Mouse (Mus musculus) embryonic facial prominence, embryonic 13.5 days (tissue): ENCODE measurements around the gene Cplx3. TPM values are rescaled to one million over a fixed set of nuclear protein-coding genes. Genes with fewer than 3 reads are reported as not detected.

Source experiments
- ATAC-seq: fragments of 200-750 bp; cut with Nextera tagmentation; 2 replicates; pipeline ENCODE4 v1.8.0; 2017; ENCODE audit warnings: low read depth; ENCODE audit not compliant: insufficient number of reproducible peaks, insufficient read depth, low FRiP score, low TSS enrichment
- H3K27ac ChIP-seq: fragments of 300-500 bp; sonication (generic); 2 replicates; pipeline ENCODE4 v1.5.1; 2015; ENCODE audit warnings: moderate library complexity, mild to moderate bottlenecking, inconsistent platforms
- H3K27me3 ChIP-seq: fragments of 300-500 bp; sonication (generic); 2 replicates; pipeline ENCODE4 v1.6.1; 2015; ENCODE audit warnings: mild to moderate bottlenecking, inconsistent platforms
- H3K36me3 ChIP-seq: fragments of 300-500 bp; sonication (generic); 2 replicates; pipeline ENCODE4 v1.6.1; 2015; ENCODE audit warnings: mild to moderate bottlenecking, inconsistent platforms
- H3K4me1 ChIP-seq: fragments of 300-500 bp; sonication (generic); 2 replicates; pipeline ENCODE4 v1.6.1; 2015; ENCODE audit warnings: inconsistent platforms
- H3K4me2 ChIP-seq: fragments of 300-500 bp; sonication (generic); 2 replicates; pipeline ENCODE4 v1.6.1; 2015; ENCODE audit warnings: moderate library complexity, mild to moderate bottlenecking, inconsistent platforms
- H3K4me3 ChIP-seq: fragments of 300-500 bp; sonication (generic); 2 replicates; pipeline ENCODE4 v1.5.1; 2015; ENCODE audit warnings: mild to moderate bottlenecking, inconsistent platforms
- H3K9ac ChIP-seq: fragments of 300-500 bp; sonication (generic); 2 replicates; pipeline ENCODE4 v1.6.1; 2015; ENCODE audit warnings: mild to moderate bottlenecking, inconsistent platforms
- H3K9me3 ChIP-seq: fragments of 300-500 bp; sonication (generic); 2 replicates; pipeline ENCODE4 v1.6.1; 2016; ENCODE audit warnings: inconsistent platforms
- WGBS: fragments of 180-500 bp; shearing (Covaris S2); methylation state at CpG from one replicate; pipeline ENCODE4 v1.1.7; 2015; ENCODE audit warnings: mixed read lengths; 5-methylcytosine and 5-hydroxymethylcytosine counted together
- polyA plus RNA-seq: library from polyadenylated mRNA; unstranded; fragments of >200 nt; fragmentation: Nextera tagmentation; extraction: Ambion mirVana; gene quantifications from 2 replicates; pipeline ENCODE4 v1.2.1, GENCODE M21; 2015

Cplx3 gene
- polyA plus RNA-seq, 1 experiment from 2014 or later, result not detected

- peaks cover 30% of the 10 kb centered on the region for H3K4me1 ChIP-seq
- H3K4me3 ChIP-seq, result no peak overlapping the region
- no peak for ATAC-seq
- H3K27me3 ChIP-seq, result no peaks in the 10 kb centered on the region
- WGBS, result 30% methylated on average over 10 of the region's 10 CpGs
- H3K9ac ChIP-seq, result peak overlapping the region; percentile 40; the same call in 1 of the 2 replicates
- H3K36me3 ChIP-seq, result peaks cover 26% of the 10 kb centered on the region
- H3K9me3 ChIP-seq, result no peaks in the 10 kb centered on the region
- H3K4me2 ChIP-seq, result no peak overlapping the region
- H3K27ac ChIP-seq, result peak overlapping the region; percentile 69
Measured at GRCm38 (mm10) chr9:57565741-57566221, 40.3 kb downstream of the Cplx3 start.

- ATAC-seq, result no peak
- no peak overlapping the region for H3K9ac ChIP-seq
- no peaks in the 10 kb centered on the region for H3K9me3 ChIP-seq
- no peaks in the 10 kb centered on the region for H3K27me3 ChIP-seq
- H3K4me3 ChIP-seq, result no peak overlapping the region
- H3K4me2 ChIP-seq, result no peak overlapping the region
- H3K27ac ChIP-seq, result no peak overlapping the region
- peaks cover 20% of the 10 kb centered on the region for H3K36me3 ChIP-seq
- 90% methylated on average over 6 of the region's 6 CpGs for WGBS
- H3K4me1 ChIP-seq, result peaks cover 34% of the 10 kb centered on the region
Measured at GRCm38 (mm10) chr9:57564609-57565008, 41.5 kb downstream of the Cplx3 start.

- Histone ChIP-seq H3K4me3 (no peak overlapping the region), H3K27ac (no peak overlapping the region), H3K36me3 (peaks cover 3% of the 10 kb centered on the region), H3K9ac (peak overlapping the region; percentile 44; the same call in 1 of the 2 replicates), H3K4me2 (no peak overlapping the region), H3K9me3 (no peaks in the 10 kb centered on the region), H3K4me1 (peaks cover 34% of the 10 kb centered on the region), H3K27me3 (no peaks in the 10 kb centered on the region; the same call in 1 of the 2 replicates)
- no peak for ATAC-seq
- 69% methylated on average over 4 of the region's 4 CpGs for WGBS
Measured at GRCm38 (mm10) chr9:57562896-57563372, 43.1 kb downstream of the Cplx3 start.

GRCm38 (mm10) chr9:57561711-57562099 lies 44.4 kb downstream of the Cplx3 start:
- WGBS, result 82% methylated on average over 13 of the region's 13 CpGs
- no peak for ATAC-seq
- no peaks in the 10 kb centered on the region for H3K9me3 ChIP-seq
- no peaks in the 10 kb centered on the region for H3K36me3 ChIP-seq
- H3K27ac ChIP-seq, result no peak overlapping the region
- H3K4me1 ChIP-seq, result peaks cover 34% of the 10 kb centered on the region
- no peaks in the 10 kb centered on the region; the same call in 1 of the 2 replicates for H3K27me3 ChIP-seq
- H3K4me3 ChIP-seq, result peak overlapping the region; percentile 69
- H3K4me2 ChIP-seq, result peak overlapping the region; percentile 84
- peak overlapping the region; percentile 84 for H3K9ac ChIP-seq

GRCm38 (mm10) chr9:57560861-57561710 lies 45.0 kb downstream of the Cplx3 start, which contains the start of gene Scamp2:
Scamp2 (plus strand) TSS chr9:57560943.
- peak within 1 kb of the TSS; percentile 69 for H3K4me3 ChIP-seq
- H3K9me3 ChIP-seq, result no peaks in the 10 kb centered on the region
- no peaks in the 10 kb centered on the region for H3K36me3 ChIP-seq
- H3K27me3 ChIP-seq, result no peaks in the 10 kb centered on the region; the same call in 1 of the 2 replicates
- WGBS, result under 1% methylated on average over 37 of the region's 37 CpGs
- peak within 1 kb of the TSS; percentile 84 for H3K4me2 ChIP-seq
- H3K27ac ChIP-seq, result peak within 1 kb of the TSS; percentile 77; the same call in 1 of the 2 replicates
- H3K4me1 ChIP-seq, result peaks cover 33% of the 10 kb centered on the region
- ATAC-seq, result peak; percentile 98
- peak within 1 kb of the TSS; percentile 84 for H3K9ac ChIP-seq

- Histone ChIP-seq H3K27ac (0 out of 2 replicates have a peak overlapping the region, but pooled peaks have one; percentile 18), H3K4me3 (peak overlapping the region; percentile 69)
- WGBS, result 28% methylated on average over 7 of the region's 7 CpGs
Measured at GRCm38 (mm10) chr9:57560263-57560662, 45.8 kb downstream of the Cplx3 start.

GRCm38 (mm10) chr9:57559568-57559967 lies 46.5 kb downstream of the Cplx3 start:
- Histone ChIP-seq H3K27me3 (no peaks in the 10 kb centered on the region; the same call in 1 of the 2 replicates), H3K4me1 (peaks cover 26% of the 10 kb centered on the region), H3K4me2 (no peak overlapping the region), H3K9me3 (no peaks in the 10 kb centered on the region), H3K4me3 (no peak overlapping the region), H3K9ac (no peak overlapping the region), H3K36me3 (no peaks in the 10 kb centered on the region), H3K27ac (no peak overlapping the region)
- ATAC-seq, result no peak
- 62% methylated on average over 2 of the region's 2 CpGs for WGBS

More at GRCm38 (mm10) chr9:57560263-57560662, 45.8 kb downstream of the Cplx3 start:
- Histone ChIP-seq H3K4me2 (peak overlapping the region; percentile 84), H3K27me3 (no peaks in the 10 kb centered on the region; the same call in 1 of the 2 replicates), H3K9ac (peak overlapping the region; percentile 84), H3K9me3 (no peaks in the 10 kb centered on the region), H3K4me1 (peaks cover 26% of the 10 kb centered on the region), H3K36me3 (no peaks in the 10 kb centered on the region)
- no peak for ATAC-seq

- Histone ChIP-seq H3K9me3 (no peaks in the 10 kb centered on the region), H3K27me3 (no peaks in the 10 kb centered on the region; the same call in 1 of the 2 replicates), H3K4me1 (peaks cover 26% of the 10 kb centered on the region), H3K27ac (no peak overlapping the region), H3K36me3 (no peaks in the 10 kb centered on the region), H3K4me2 (no peak overlapping the region), H3K9ac (no peak overlapping the region), H3K4me3 (no peak overlapping the region)
- no peak for ATAC-seq
- WGBS, result 85% methylated on average over 4 of the region's 4 CpGs
Measured at GRCm38 (mm10) chr9:57558625-57559024, 47.5 kb downstream of the Cplx3 start.

GRCm38 (mm10) chr9:57557215-57557614 lies 48.9 kb downstream of the Cplx3 start:
- H3K4me2 ChIP-seq, result no peak overlapping the region
- no peaks in the 10 kb centered on the region; the same call in 1 of the 2 replicates for H3K27me3 ChIP-seq
- H3K36me3 ChIP-seq, result no peaks in the 10 kb centered on the region
- no peaks in the 10 kb centered on the region for H3K9me3 ChIP-seq
- ATAC-seq, result no peak
- 72% methylated on average over 3 of the region's 3 CpGs for WGBS
- H3K4me1 ChIP-seq, result peaks cover 15% of the 10 kb centered on the region
- H3K9ac ChIP-seq, result no peak overlapping the region
- H3K4me3 ChIP-seq, result no peak overlapping the region
- H3K27ac ChIP-seq, result no peak overlapping the region

GRCm38 (mm10) chr9:57554753-57555152 lies 51.3 kb downstream of the Cplx3 start:
- no peak overlapping the region for H3K4me2 ChIP-seq
- H3K4me1 ChIP-seq, result peaks cover 7% of the 10 kb centered on the region
- no peak overlapping the region for H3K4me3 ChIP-seq
- H3K27me3 ChIP-seq, result no peaks in the 10 kb centered on the region; the same call in 1 of the 2 replicates
- no peak for ATAC-seq
- H3K9ac ChIP-seq, result no peak overlapping the region
- H3K36me3 ChIP-seq, result peaks cover 8% of the 10 kb centered on the region
- WGBS, result 44% methylated on average over 3 of the region's 3 CpGs
- no peaks in the 10 kb centered on the region for H3K9me3 ChIP-seq
- no peak overlapping the region for H3K27ac ChIP-seq

- H3K27ac ChIP-seq, result no peak overlapping the region
- H3K27me3 ChIP-seq, result no peaks in the 10 kb centered on the region
- no peak for ATAC-seq
- H3K36me3 ChIP-seq, result peaks cover 24% of the 10 kb centered on the region
- H3K4me3 ChIP-seq, result no peak overlapping the region
- H3K9ac ChIP-seq, result no peak overlapping the region
- H3K4me2 ChIP-seq, result no peak overlapping the region
- WGBS, result 71% methylated on average over 11 of the region's 11 CpGs
- peaks cover 7% of the 10 kb centered on the region for H3K4me1 ChIP-seq
- H3K9me3 ChIP-seq, result no peaks in the 10 kb centered on the region
Measured at GRCm38 (mm10) chr9:57553119-57553518, 53.0 kb downstream of the Cplx3 start.
